Mouse (Mus musculus) neutrophil, adult 83 days (primary cell): ENCODE data around the gene Gsdma. TPM values are rescaled to one million over a fixed set of nuclear protein-coding genes. Genes with fewer than 3 reads are reported as not detected.

ENCODE experiments used
- total RNA-seq, 2 experiments: library from RNA; stranded (reverse); gene quantifications; one replicate each; pipeline ENCODE4 v1.2.4; 2023

Gsdma gene
- not detected for total RNA-seq

GRCm38 (mm10) chr11:98664091-98664490, at the start of gene Gsdma:
TSS of gene Gsdma (plus strand) at chr11:98664351.

DNA sequence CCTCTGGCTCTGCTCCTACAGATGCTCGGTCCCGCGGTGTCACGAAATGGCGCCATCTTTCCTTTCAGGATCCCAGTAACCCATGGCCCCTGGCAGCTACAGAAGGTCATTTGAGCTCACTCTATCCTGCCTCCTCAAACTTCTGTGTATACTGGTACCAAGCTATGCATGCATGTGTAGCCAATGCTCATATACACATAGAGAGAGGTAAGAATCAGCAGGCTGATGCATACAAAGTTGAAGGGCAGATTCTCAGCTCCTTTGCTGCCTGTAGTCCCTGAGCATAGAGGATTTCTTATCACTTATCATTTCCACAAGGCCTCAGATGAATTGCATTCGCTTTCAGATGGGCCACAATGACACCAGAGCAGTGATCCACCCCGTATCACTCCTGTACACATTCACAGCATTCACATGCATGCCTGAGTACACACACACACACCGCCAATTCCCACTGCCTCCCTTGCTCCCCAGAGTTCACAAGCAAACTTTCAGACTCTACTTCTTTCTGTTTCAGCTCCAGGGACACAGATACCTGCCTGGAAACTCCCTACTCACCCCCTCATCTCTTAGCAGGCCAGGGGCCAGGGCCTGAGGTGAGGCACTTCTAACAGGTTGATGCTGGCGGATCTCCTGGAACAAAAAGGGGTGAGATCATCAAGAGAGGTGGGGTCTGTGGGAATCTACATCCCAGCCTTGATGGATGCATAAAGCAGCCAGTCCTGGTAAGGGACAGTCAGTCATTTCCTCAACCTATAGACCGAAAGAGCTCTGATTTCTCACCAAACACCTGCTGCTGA, 38.3 kb upstream of the Gsdma start, which contains the start of the genes Gm12355 and Gsdma3:
Gene Gm12355 (minus strand): TSS at position 51 of the 800 bp plus-strand sequence.
Gene Gsdma3 (plus strand): TSS at position 750 of the 800 bp plus-strand sequence.

DNA sequence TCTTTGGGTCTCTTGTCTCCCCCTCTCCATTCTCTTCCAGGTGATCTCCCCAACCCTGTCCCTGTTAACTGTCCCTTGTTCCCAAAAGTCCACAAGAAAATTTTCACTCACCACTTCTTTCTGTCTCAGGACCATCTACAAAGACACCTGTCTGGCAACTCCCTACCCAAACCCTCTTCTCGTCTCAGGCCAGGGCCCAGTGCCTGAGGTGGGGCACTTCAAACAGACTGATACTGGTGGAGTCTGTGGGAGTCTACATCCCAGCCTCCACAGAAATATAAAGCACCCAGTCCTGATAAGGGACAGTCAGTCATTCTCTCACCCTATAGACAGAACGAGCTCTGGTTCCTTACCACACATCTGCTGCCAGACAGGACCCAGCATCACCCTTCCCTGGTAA, 17.7 kb upstream of the Gsdma start, which contains the start of gene Gsdma2:
Gene Gsdma2 (plus strand): TSS at position 301 of the 400 bp plus-strand sequence.

DNA sequence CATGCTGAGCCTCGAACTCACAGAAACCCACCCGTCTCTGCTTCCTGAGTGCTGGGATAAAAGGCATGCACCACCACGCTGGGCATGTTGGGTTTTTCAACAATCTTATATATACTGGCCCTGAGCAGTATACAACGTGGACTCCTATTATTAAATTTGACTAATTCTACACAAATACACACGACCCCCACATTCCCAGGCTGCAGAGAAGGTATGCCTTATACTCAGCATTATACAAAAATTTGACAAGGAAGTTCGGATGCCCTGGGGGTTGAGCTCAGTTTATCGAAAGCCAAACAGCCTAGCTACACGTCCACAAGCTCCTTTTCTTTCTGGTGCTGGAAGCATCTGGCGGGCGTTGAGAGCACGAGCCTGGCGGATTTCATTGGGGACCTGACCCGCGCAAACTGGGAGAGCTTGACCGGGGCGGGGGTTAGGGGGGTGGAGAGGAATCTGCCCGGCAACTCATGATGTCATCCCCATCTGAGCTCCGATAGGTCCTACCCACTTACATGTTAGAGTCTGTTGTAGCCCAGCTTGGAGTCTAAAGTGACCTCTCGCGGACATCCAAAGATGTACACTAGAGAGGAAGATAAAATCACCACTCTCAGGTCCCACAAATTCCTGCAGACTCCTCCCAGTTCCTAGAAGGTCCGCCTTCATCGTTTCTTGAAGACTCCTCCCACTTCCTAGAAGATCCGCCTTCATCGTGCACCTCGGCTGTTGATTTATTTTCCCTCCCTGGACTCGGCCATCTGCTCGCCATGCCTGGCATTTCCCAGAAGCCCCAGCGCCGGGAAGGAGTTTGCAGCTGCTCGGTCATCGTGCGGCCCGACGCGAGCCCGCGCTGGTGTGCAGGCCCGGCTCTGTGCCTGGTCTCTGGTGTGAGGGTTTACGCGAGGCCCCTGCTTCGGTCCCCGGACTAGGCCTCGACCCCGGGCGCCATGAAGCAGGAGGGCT, 17.9 kb downstream of the Gsdma start, which contains the start of gene Psmd3:
Gene Psmd3 (plus strand): TSS at position 769 of the 960 bp plus-strand sequence.

DNA sequence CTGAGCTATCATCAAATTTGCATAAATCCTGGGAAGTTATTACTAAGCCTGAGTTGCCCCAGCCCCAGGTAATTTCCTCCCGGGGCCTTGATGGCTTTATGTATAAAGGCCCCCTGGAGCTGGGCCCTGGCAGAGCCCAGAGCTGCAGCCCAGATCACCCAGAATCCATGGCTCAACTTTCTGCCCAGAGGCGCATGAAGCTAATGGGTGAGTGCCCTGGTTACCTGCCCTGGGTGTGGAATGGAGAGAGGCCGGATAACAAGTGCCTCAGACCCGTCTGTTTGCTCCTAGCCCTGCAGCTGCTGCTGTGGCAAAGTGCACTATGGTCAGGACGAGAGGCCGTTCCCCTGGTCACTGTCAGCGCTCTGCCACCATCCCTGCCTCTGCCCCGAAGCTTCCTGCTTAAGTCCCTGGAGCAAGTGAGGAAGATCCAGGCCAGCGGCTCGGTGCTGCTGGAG, 37.1 kb downstream of the Gsdma start, which contains the start of gene Csf3:
Gene Csf3 (plus strand): TSS at position 51 of the 458 bp plus-strand sequence.

Other genes with a start within 250 kb of the Gsdma start
- gene Mien1, start 225.4 kb upstream of the Gsdma start, total RNA-seq: 10 to 100 TPM; 36.4 to 39.4 TPM
- not detected for gene Grb7, start 218.0 kb upstream of the Gsdma start, total RNA-seq
- 1 to 10 TPM; 3.0 to 3.1 TPM for gene Ikzf3, start 118.3 kb upstream of the Gsdma start, total RNA-seq
- gene Zpbp2, start 113.3 kb upstream of the Gsdma start, total RNA-seq: under 1 TPM in 1 of 2 experiments, not detected in 1; 0.33 TPM
- gene Ormdl3, start 77.0 kb upstream of the Gsdma start, total RNA-seq: 10 to 100 TPM in 1 of 2 experiments, 1 to 10 TPM in 1; 8.6 to 11.0 TPM
- gene Lrrc3c, start 66.1 kb upstream of the Gsdma start, total RNA-seq: not detected
- gene Gm12355, start 38.7 kb upstream of the Gsdma start, total RNA-seq: 10 to 100 TPM; 19.7 to 20.5 TPM
- gene Gsdma3, start 38.0 kb upstream of the Gsdma start, total RNA-seq: under 1 TPM in 1 of 2 experiments, not detected in 1; 0.57 TPM
- not detected for gene Gsdma2, start 17.6 kb upstream of the Gsdma start, total RNA-seq
- 10 to 100 TPM; 46.3 to 52.0 TPM for gene Psmd3, start 18.2 kb downstream of the Gsdma start, total RNA-seq
- gene Csf3, start 36.9 kb downstream of the Gsdma start, total RNA-seq: under 1 TPM in 1 of 2 experiments, not detected in 1; 0.33 TPM
- 10 to 100 TPM; 39.0 to 54.0 TPM for gene Med24, start 65.1 kb downstream of the Gsdma start, total RNA-seq
- 10 to 100 TPM; 24.3 to 28.2 TPM for gene Thra, start 76.3 kb downstream of the Gsdma start, total RNA-seq
- 1 to 10 TPM in 1 of 2 experiments, under 1 TPM in 1; 0.68 to 1.1 TPM for gene Nr1d1, start 111.0 kb downstream of the Gsdma start, total RNA-seq
- 100 to 1,000 TPM; 193 to 195 TPM for gene Msl1, start 131.2 kb downstream of the Gsdma start, total RNA-seq
- 10 to 100 TPM; 50.6 to 51.9 TPM for gene Casc3, start 140.6 kb downstream of the Gsdma start, total RNA-seq
- gene Rapgefl1, start 172.4 kb downstream of the Gsdma start, total RNA-seq: under 1 TPM; 0.11 to 0.53 TPM
- 10 to 100 TPM; 26.3 to 31.6 TPM for gene Wipf2, start 199.3 kb downstream of the Gsdma start, total RNA-seq
- gene Cdc6, start 243.4 kb downstream of the Gsdma start, total RNA-seq: 10 to 100 TPM; 26.4 to 33.3 TPM